Mouse (Mus musculus) lung, embryonic 14.5 days (tissue): Measurements from ENCODE around the gene Mup3. TPM values are rescaled to one million over a fixed set of nuclear protein-coding genes. Genes with fewer than 3 reads are reported as not detected.
"Not testable (repeated sequence)": the region's sequence is repeated elsewhere in the genome, so short reads cannot be mapped to it uniquely, and the experiment has no call there.

Source experiments
- ATAC-seq: fragments of 200-750 bp; cut with Nextera tagmentation; 2 replicates; pipeline ENCODE4 v1.8.0; 2017; ENCODE audit warnings: mild to moderate bottlenecking, moderate TSS enrichment, moderate library complexity; ENCODE audit not compliant: insufficient read depth
- DNase-seq: peaks from one replicate; pipeline ENCODE4 v3.0.0-alpha.2; 2015
- H3K27ac ChIP-seq: fragments of 300-500 bp; sonication (generic); 2 replicates; pipeline ENCODE4 v1.5.1; 2014; ENCODE audit warnings: low read depth, mild to moderate bottlenecking, moderate library complexity
- H3K27me3 ChIP-seq: fragments of 300-500 bp; sonication (generic); 2 replicates; pipeline ENCODE4 v1.6.1; 2014; ENCODE audit warnings: low read length, control low read depth; ENCODE audit not compliant: insufficient read depth
- H3K36me3 ChIP-seq: fragments of 300-500 bp; sonication (generic); 2 replicates; pipeline ENCODE4 v1.6.1; 2014; ENCODE audit warnings: control low read depth; ENCODE audit not compliant: insufficient read depth
- H3K4me1 ChIP-seq: fragments of 300-500 bp; sonication (generic); 2 replicates; pipeline ENCODE4 v1.6.1; 2014; ENCODE audit warnings: antibody characterized with exemption, control low read depth; ENCODE audit not compliant: insufficient read depth
- H3K4me2 ChIP-seq: fragments of 300-500 bp; sonication (generic); 2 replicates; pipeline ENCODE4 v1.6.1; 2014; ENCODE audit warnings: mild to moderate bottlenecking
- H3K4me3 ChIP-seq: fragments of 300-500 bp; sonication (generic); 2 replicates; pipeline ENCODE4 v1.5.1; 2014; ENCODE audit warnings: low read depth, low read length
- H3K9ac ChIP-seq: fragments of 300-500 bp; sonication (generic); 2 replicates; pipeline ENCODE4 v1.6.1; 2014
- H3K9me3 ChIP-seq: fragments of 300-500 bp; sonication (generic); 2 replicates; pipeline ENCODE4 v1.6.1; 2016; ENCODE audit warnings: low read depth, low read length, control low read depth
- CTCF ChIP-seq: IDR thresholded peaks from 2 replicates; pipeline ENCODE4 v1.5.1; 2016; ENCODE audit warnings: antibody characterized with exemption, low read depth
- WGBS: fragments of 180-500 bp; shearing (Covaris S2); extraction: QIAGEN DNeasy Blood & Tissue Kit; methylation state at CpG from one replicate; pipeline ENCODE4 v1.1.7; 2014; 5-methylcytosine and 5-hydroxymethylcytosine counted together
- polyA plus RNA-seq: library from polyadenylated mRNA; unstranded; fragments of >200 nt; fragmentation: Nextera tagmentation; extraction: Ambion mirVana; gene quantifications from 2 replicates; pipeline ENCODE4 v1.2.1, GENCODE M21; 2014

Gene Mup3
- polyA plus RNA-seq = not detected in 2 replicates

- no peaks in the 10 kb centered on the region for H3K9me3 ChIP-seq
- H3K9ac ChIP-seq = no peak within 1 kb of the TSS
- no peak for TF ChIP-seq CTCF
- H3K36me3 ChIP-seq = no peaks in the 10 kb centered on the region
- WGBS = 67% methylated on average over 2 of the region's 2 CpGs
- no peaks in the 10 kb centered on the region for H3K4me1 ChIP-seq
- no peak within 1 kb of the TSS for H3K27ac ChIP-seq
- H3K4me3 ChIP-seq = no peak within 1 kb of the TSS
- ATAC-seq (no peak), DNase-seq (no peak)
- no peaks in the 10 kb centered on the region for H3K27me3 ChIP-seq
- H3K4me2 ChIP-seq = no peak within 1 kb of the TSS
Measured at GRCm38 (mm10) chr4:62087241-62087640, at the start of gene Mup3. Mup3 (minus strand) TSS chr4:62087342.

GRCm38 (mm10) chr4:62133706-62134105 is 46.6 kb upstream of the Mup3 start:
- Histone ChIP-seq H3K4me2 (no peak overlapping the region), H3K36me3 (no peaks in the 10 kb centered on the region), H3K9ac (no peak overlapping the region), H3K4me3 (no peak overlapping the region), H3K27me3 (no peaks in the 10 kb centered on the region), H3K4me1 (no peaks in the 10 kb centered on the region), H3K9me3 (no peaks in the 10 kb centered on the region; the same call in 1 of the 2 replicates), H3K27ac (no peak overlapping the region)
- ATAC-seq (no peak), DNase-seq (peak; percentile 63)
- WGBS = 59% methylated on average over 7 of the region's 7 CpGs
- TF ChIP-seq CTCF = 0 out of 2 replicates have a peak, but pooled peaks have one; percentile 16

- not testable (repeated sequence) for H3K36me3 ChIP-seq, H3K4me3 ChIP-seq, ATAC-seq, H3K4me2 ChIP-seq, H3K4me1 ChIP-seq, H3K27me3 ChIP-seq, H3K9ac ChIP-seq, H3K27ac ChIP-seq, H3K9me3 ChIP-seq
- peak; percentile 65 for TF ChIP-seq CTCF
- peak; percentile 69 for DNase-seq
- 63% methylated on average over 1 of the region's 2 CpGs for WGBS
Measured at GRCm38 (mm10) chr4:62103366-62103765, 16.2 kb upstream of the Mup3 start.

GRCm38 (mm10) chr4:62087953-62088352 is 811 bp upstream of the Mup3 start:
- no peak overlapping the region for H3K4me3 ChIP-seq
- no peaks in the 10 kb centered on the region for H3K27me3 ChIP-seq
- no peaks in the 10 kb centered on the region for H3K9me3 ChIP-seq
- no peak overlapping the region for H3K4me2 ChIP-seq
- 71% methylated on average over 2 of the region's 2 CpGs for WGBS
- no peak for TF ChIP-seq CTCF
- ATAC-seq = no peak
- no peak overlapping the region for H3K9ac ChIP-seq
- H3K27ac ChIP-seq = no peak overlapping the region
- no peaks in the 10 kb centered on the region for H3K4me1 ChIP-seq
- no peak for DNase-seq
- no peaks in the 10 kb centered on the region for H3K36me3 ChIP-seq

- Histone ChIP-seq H3K27ac (no peak overlapping the region), H3K9ac (no peak overlapping the region), H3K4me2 (no peak overlapping the region), H3K4me3 (no peak overlapping the region), H3K9me3 (no peaks in the 10 kb centered on the region), H3K27me3 (no peaks in the 10 kb centered on the region), H3K4me1 (no peaks in the 10 kb centered on the region), H3K36me3 (no peaks in the 10 kb centered on the region)
- DNase-seq (no peak), ATAC-seq (no peak)
- no peak for TF ChIP-seq CTCF
Measured at GRCm38 (mm10) chr4:62082755-62083154, 4.4 kb downstream of the Mup3 start.

GRCm38 (mm10) chr4:62075126-62075525 is 12.0 kb downstream of the Mup3 start:
- no peak for ATAC-seq
- no peaks in the 10 kb centered on the region for H3K9me3 ChIP-seq

GRCm38 (mm10) chr4:62054780-62055179 is 32.4 kb downstream of the Mup3 start:
- not testable (repeated sequence) for H3K27me3 ChIP-seq, H3K9ac ChIP-seq, H3K4me3 ChIP-seq, H3K4me2 ChIP-seq, H3K36me3 ChIP-seq, H3K4me1 ChIP-seq, H3K9me3 ChIP-seq, ATAC-seq, DNase-seq, H3K27ac ChIP-seq
- 67% methylated on average over 2 of the region's 2 CpGs for WGBS

More at GRCm38 (mm10) chr4:62075126-62075525, 12.0 kb downstream of the Mup3 start:
- no peaks in the 10 kb centered on the region for H3K36me3 ChIP-seq
- no peak for DNase-seq
- H3K4me1 ChIP-seq = no peaks in the 10 kb centered on the region
- H3K4me2 ChIP-seq = no peak overlapping the region
- H3K4me3 ChIP-seq = no peak overlapping the region
- no peak for TF ChIP-seq CTCF
- no peaks in the 10 kb centered on the region for H3K27me3 ChIP-seq
- WGBS = 65% methylated on average over 3 of the region's 3 CpGs
- no peak overlapping the region for H3K27ac ChIP-seq
- no peak overlapping the region for H3K9ac ChIP-seq

GRCm38 (mm10) chr4:62054058-62054457 is 33.1 kb downstream of the Mup3 start, which contains the start of gene Mup20:
Mup20 (minus strand) TSS chr4:62054158.
- not testable (repeated sequence) for DNase-seq, H3K36me3 ChIP-seq, H3K27me3 ChIP-seq, H3K9ac ChIP-seq, H3K4me3 ChIP-seq, H3K9me3 ChIP-seq, ATAC-seq, H3K27ac ChIP-seq, H3K4me2 ChIP-seq, H3K4me1 ChIP-seq
- WGBS = 69% methylated on average over 1 of the region's 3 CpGs

Other genes starting within 250 kb of the Mup3 start
- gene Mup20, start 33.2 kb downstream of the Mup3 start, polyA plus RNA-seq = not detected in 2 replicates
- gene Mup21, start 63.5 kb upstream of the Mup3 start, polyA plus RNA-seq = not detected in 2 replicates
- 12.7 and 13.3 TPM in 2 replicates for gene Zfp37, start 143.7 kb upstream of the Mup3 start, polyA plus RNA-seq
- gene Slc31a2, start 175.2 kb upstream of the Mup3 start, polyA plus RNA-seq = 13.6 and 14.7 TPM in 2 replicates